Mouse (Mus musculus): ENCODE measurements around the gene Gm525. TPM values are rescaled to one million over a fixed set of nuclear protein-coding genes. Genes with fewer than 3 reads are reported as not detected.
"Not testable (repeated sequence)": the region's sequence is repeated elsewhere in the genome, so short reads cannot be mapped to it uniquely, and the experiment has no call there.

The Gm525 gene
- total RNA-seq, 4 experiments from 2014 or later: not detected

- no peak for DNase-seq (ENCODE audit: low spot score in 2 of 2)
Measured at GRCm38 (mm10) chr11:89095306-89095705, 21.7 kb downstream of the Gm525 start.

- not testable (repeated sequence) for DNase-seq (ENCODE audit: low spot score in 2 of 2)
Measured at GRCm38 (mm10) chr11:89097292-89097691, 23.7 kb downstream of the Gm525 start.

GRCm38 (mm10) chr11:89098083-89098835 is 24.6 kb downstream of the Gm525 start:
- no peak for DNase-seq (ENCODE audit: low spot score in 2 of 2)

- no peak for DNase-seq (ENCODE audit: low spot score in 2 of 2)
Measured at GRCm38 (mm10) chr11:89098930-89099329, 25.3 kb downstream of the Gm525 start.

- peak; percentile 47 to 80 for DNase-seq (ENCODE audit: low spot score in 2 of 2)
Measured at GRCm38 (mm10) chr11:89100403-89100802, 26.8 kb downstream of the Gm525 start.

GRCm38 (mm10) chr11:89100826-89101321 is 27.2 kb downstream of the Gm525 start:
- DNase-seq (ENCODE audit: low spot score in 2 of 2): peak; percentile 20

GRCm38 (mm10) chr11:89103166-89103565 is 29.5 kb downstream of the Gm525 start:
- DNase-seq (ENCODE audit: low spot score in 2 of 2): no peak

- no peak for DNase-seq (ENCODE audit: low spot score in 2 of 2)
Measured at GRCm38 (mm10) chr11:89105211-89105610, 31.6 kb downstream of the Gm525 start.

GRCm38 (mm10) chr11:89105823-89106222 is 32.2 kb downstream of the Gm525 start:
- DNase-seq (ENCODE audit: low spot score in 2 of 2): no peak

- DNase-seq (ENCODE audit: low spot score in 2 of 2): no peak
Measured at GRCm38 (mm10) chr11:89107180-89107807, 33.7 kb downstream of the Gm525 start.

- no peak for DNase-seq (ENCODE audit: low spot score in 2 of 2)
Measured at GRCm38 (mm10) chr11:89124411-89124810, 50.8 kb downstream of the Gm525 start.

GRCm38 (mm10) chr11:89130856-89131255 is 57.2 kb downstream of the Gm525 start:
- no peak for DNase-seq (ENCODE audit: low spot score in 2 of 2)

GRCm38 (mm10) chr11:89132406-89132805 is 58.8 kb downstream of the Gm525 start:
- no peak for DNase-seq (ENCODE audit: low spot score in 2 of 2)

- DNase-seq (ENCODE audit: low spot score in 2 of 2): no peak
Measured at GRCm38 (mm10) chr11:89134211-89134610, 60.6 kb downstream of the Gm525 start.

- DNase-seq (ENCODE audit: low spot score in 2 of 2): no peak
Measured at GRCm38 (mm10) chr11:89137915-89138314, 64.3 kb downstream of the Gm525 start.

Other genes with a start within 250 kb of the Gm525 start
- 10 to 100 TPM; 40.5 to 44.8 (median 41.6) TPM for gene Akap1, start 209.3 kb upstream of the Gm525 start, total RNA-seq (2022)
- gene Scpep1, start 118.4 kb upstream of the Gm525 start, total RNA-seq (2022): 10 to 100 TPM; 15.8 to 24.7 (median 19.9) TPM
- gene Elobl, start 106.9 kb upstream of the Gm525 start, total RNA-seq (2022): not detected
- gene Coil, start 103.6 kb upstream of the Gm525 start, total RNA-seq (2022): 10 to 100 TPM; 17.6 to 22.5 (median 19.0) TPM
- 1 to 10 TPM; 3.3 to 7.3 (median 4.7) TPM for gene Trim25, start 74.5 kb upstream of the Gm525 start, total RNA-seq (2022)
- 10 to 100 TPM; 45.9 to 51.3 (median 47.0) TPM for gene Dgke, start 7.0 kb upstream of the Gm525 start, total RNA-seq (2022)
- gene Nog, start 228.5 kb downstream of the Gm525 start, total RNA-seq (2022): 1 to 10 TPM; 6.9 to 8.8 (median 8.4) TPM

Measured in layer of hippocampus, adult 8-10 months (tissue).